Mouse (Mus musculus) spleen, adult 2 months (tissue): ENCODE measurements around the gene Cd274. TPM values are rescaled to one million over a fixed set of nuclear protein-coding genes. Genes with fewer than 3 reads are reported as not detected.

Experiments used
- DNase-seq, 2 experiments: peaks; one replicate each; pipeline versions ENCODE4 v3.0.0 to v3.0.0-alpha.2; 2012 to 2021; ENCODE audit warnings: low spot score in 2 of 2, low read depth in 1 of 2
- H3K27ac ChIP-seq: fragments of 200-500 bp; 2 replicates; pipeline ENCODE4 v1.5.1; 2012; ENCODE audit warnings: low read length, inconsistent platforms; ENCODE audit not compliant: insufficient read depth
- H3K27me3 ChIP-seq: fragments of 200-500 bp; 2 replicates; pipeline ENCODE4 v1.6.1; 2012; ENCODE audit warnings: mild to moderate bottlenecking, moderate library complexity, low read length, inconsistent platforms; ENCODE audit not compliant: control insufficient read depth, insufficient read depth
- H3K36me3 ChIP-seq: fragments of 200-500 bp; 2 replicates; pipeline ENCODE4 v1.6.1; 2012; ENCODE audit warnings: mild to moderate bottlenecking, low read length, inconsistent platforms; ENCODE audit not compliant: control insufficient read depth, insufficient read depth
- H3K4me1 ChIP-seq: fragments of 200-500 bp; 2 replicates; pipeline ENCODE4 v1.6.1; 2011; ENCODE audit warnings: inconsistent platforms; ENCODE audit not compliant: control insufficient read depth, insufficient read depth, insufficient read length
- H3K4me3 ChIP-seq: fragments of 200-500 bp; 2 replicates; pipeline ENCODE4 v1.5.1; 2011; ENCODE audit warnings: mild to moderate bottlenecking, inconsistent platforms; ENCODE audit not compliant: insufficient read depth, insufficient read length; ENCODE audit errors: extremely low read depth
- CTCF ChIP-seq: fragments of 200-500 bp; IDR thresholded peaks from 2 replicates; pipeline ENCODE4 v1.5.1; 2011; ENCODE audit warnings: mild to moderate bottlenecking, inconsistent platforms; ENCODE audit not compliant: insufficient read depth, insufficient read length, insufficient replicate concordance; ENCODE audit errors: extremely low read depth
- POLR2A ChIP-seq: fragments of 200-500 bp; IDR thresholded peaks from 2 replicates; pipeline ENCODE4 v1.6.1; 2011; ENCODE audit warnings: low read depth, low read length, inconsistent platforms
- WGBS: fragments of 180-500 bp; shearing (Covaris S2); methylation state at CpG from one replicate; pipeline ENCODE4 v1.1.7; 2018; 5-methylcytosine and 5-hydroxymethylcytosine counted together
- polyA plus RNA-seq: library from polyadenylated mRNA; depleted of rRNA; stranded (reverse); fragments of >200 nt; gene quantifications from 2 replicates; pipeline ENCODE4 v1.2.3, GENCODE M21; 2012

Gene Cd274
- polyA plus RNA-seq, 1 experiment: 10.4 TPM

- Histone ChIP-seq H3K27ac (no peak overlapping the region), H3K27me3 (no peaks in the 10 kb centered on the region), H3K36me3 (peaks cover 6% of the 10 kb centered on the region), H3K4me1 (no peaks in the 10 kb centered on the region), H3K4me3 (peak overlapping the region; percentile 28)
- peak; percentile 70 to 87 for DNase-seq
- TF ChIP-seq POLR2A (no peak), CTCF (peak; percentile 96)
- 3% methylated on average over 20 of the region's 20 CpGs for WGBS
Observed at GRCm38 (mm10) chr19:29354895-29355877, 12.1 kb upstream of the Cd274 start.

GRCm38 (mm10) chr19:29356281-29356680 lies 11.0 kb upstream of the Cd274 start:
- Histone ChIP-seq H3K27ac (no peak overlapping the region), H3K4me1 (peaks cover 3% of the 10 kb centered on the region; the same call in 1 of the 2 replicates), H3K27me3 (no peaks in the 10 kb centered on the region), H3K4me3 (no peak overlapping the region), H3K36me3 (peaks cover 5% of the 10 kb centered on the region; the same call in 1 of the 2 replicates)
- DNase-seq: no peak
- TF ChIP-seq POLR2A (no peak), CTCF (no peak)
- WGBS: 92% methylated on average over 11 of the region's 11 CpGs

- no peak for DNase-seq
- TF ChIP-seq CTCF (no peak), POLR2A (no peak)
- no peak overlapping the region for H3K27ac ChIP-seq
- peaks cover 4% of the 10 kb centered on the region; the same call in 1 of the 2 replicates for H3K36me3 ChIP-seq
- peaks cover 7% of the 10 kb centered on the region; the same call in 1 of the 2 replicates for H3K4me1 ChIP-seq
- no peaks in the 10 kb centered on the region for H3K27me3 ChIP-seq
- no peak overlapping the region for H3K4me3 ChIP-seq
- WGBS: 81% methylated on average over 5 of the region's 5 CpGs
Observed at GRCm38 (mm10) chr19:29360251-29360650, 7.0 kb upstream of the Cd274 start.

- H3K4me3 ChIP-seq: peak overlapping the region; percentile 94
- H3K27ac ChIP-seq: peak overlapping the region; percentile 63
- 2% methylated on average over 33 of the region's 33 CpGs for WGBS
- TF ChIP-seq CTCF (no peak), POLR2A (peak; percentile 11; the same call in 1 of the 2 replicates)
- peak; percentile 82 to 88 for DNase-seq
- H3K4me1 ChIP-seq: peaks cover 12% of the 10 kb centered on the region
- H3K27me3 ChIP-seq: no peaks in the 10 kb centered on the region
- H3K36me3 ChIP-seq: peaks cover 4% of the 10 kb centered on the region; the same call in 1 of the 2 replicates
Observed at GRCm38 (mm10) chr19:29361468-29362130, 5.7 kb upstream of the Cd274 start.

GRCm38 (mm10) chr19:29362173-29362930 lies 4.9 kb upstream of the Cd274 start:
- Histone ChIP-seq H3K4me1 (peaks cover 12% of the 10 kb centered on the region), H3K27ac (0 out of 2 replicates have a peak overlapping the region, but pooled peaks have one; percentile 45), H3K4me3 (peak overlapping the region; percentile 94), H3K36me3 (peaks cover 4% of the 10 kb centered on the region; the same call in 1 of the 2 replicates), H3K27me3 (no peaks in the 10 kb centered on the region)
- 51% methylated on average over 13 of the region's 13 CpGs for WGBS
- no peak for TF ChIP-seq CTCF
- DNase-seq: no peak

GRCm38 (mm10) chr19:29363557-29363956 lies 3.7 kb upstream of the Cd274 start:
- H3K4me3 ChIP-seq: no peak overlapping the region
- no peaks in the 10 kb centered on the region for H3K27me3 ChIP-seq
- DNase-seq: no peak
- 94% methylated on average over 7 of the region's 7 CpGs for WGBS
- H3K36me3 ChIP-seq: peaks cover 2% of the 10 kb centered on the region; the same call in 1 of the 2 replicates
- H3K27ac ChIP-seq: no peak overlapping the region; the same call in 1 of the 2 replicates
- no peak for TF ChIP-seq POLR2A
- no peak for TF ChIP-seq CTCF
- H3K4me1 ChIP-seq: peaks cover 12% of the 10 kb centered on the region
